Mouse (Mus musculus): ENCODE data around the gene Itln1.

GRCm38 (mm10) chr1:171577168-171577567, 42.1 kb upstream of the Itln1 start:
- TF ChIP-seq CTCF (IDR thresholded peaks at IDR 0.05; ENCODE audit: low read depth, low read length) (no peak), TAL1 (conservative IDR thresholded peaks at IDR 0.05; ENCODE audit: low read depth, low read length) (no peak), POLR2AphosphoS5 (IDR thresholded peaks at IDR 0.05; ENCODE audit: insufficient replicate concordance, low read depth, low read length) (no peak)
